Mouse (Mus musculus): ENCODE measurements around the gene Dhx58. TPM values are rescaled to one million over a fixed set of nuclear protein-coding genes. Genes with fewer than 3 reads are reported as not detected.
A peak's percentile ranks its signal among the peaks of the same experiment; 100 is the strongest.

Gene Dhx58
- polyA plus RNA-seq, 1 experiment: 0.40 TPM

DNA sequence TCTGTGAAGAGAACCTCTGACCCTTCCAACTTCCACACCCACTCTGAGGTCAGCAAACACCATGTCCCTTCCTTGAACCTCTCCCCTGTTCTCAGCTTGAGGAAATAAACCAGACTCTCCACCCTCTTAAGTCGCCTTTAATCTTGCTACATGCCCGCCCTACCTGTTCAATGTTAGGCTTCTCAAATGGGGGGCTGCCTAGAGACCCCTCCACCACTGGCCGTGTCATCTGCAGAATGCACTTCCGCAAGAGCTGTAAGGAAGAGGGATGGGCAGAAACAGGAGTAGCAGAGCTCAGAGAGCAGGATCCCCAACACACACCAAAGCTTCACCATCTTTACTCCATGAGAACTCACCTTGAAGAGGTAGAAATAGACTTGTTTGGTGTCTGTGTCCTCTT is 6.9 kb upstream of the Dhx58 start:
- Histone ChIP-seq H3ac (ENCODE audit: control insufficient read depth, insufficient read length) (no peak overlapping the region), H3K36me3 (ENCODE audit: control insufficient read depth, insufficient read depth) (peaks cover 19% of the 10 kb centered on the region)

GRCm38 (mm10) chr11:100710528-100710927 is 6.5 kb upstream of the Dhx58 start:
- TF ChIP-seq TCF3 (IDR thresholded peaks at IDR 0.05; ENCODE audit: insufficient read length, low read depth) (no peak), E2F4 (IDR thresholded peaks at IDR 0.05; ENCODE audit: insufficient read depth) (no peak), TCF12 (IDR thresholded peaks at IDR 0.05; ENCODE audit: insufficient read depth, poor library complexity, severe bottlenecking) (no peak), MYOG (IDR thresholded peaks at IDR 0.05; ENCODE audit: control insufficient read depth in 1 of 3, insufficient read depth in 1 of 3, insufficient read length in 2 of 3, low read depth in 2 of 3) (no peak), SRF (IDR thresholded peaks at IDR 0.05; ENCODE audit: control insufficient read depth, insufficient read length, low read depth) (no peak), MYOD1 (IDR thresholded peaks at IDR 0.05; ENCODE audit: control insufficient read depth in 1 of 3, insufficient read length in 2 of 3, low read depth in 2 of 3) (no peak), POLR2A (IDR thresholded peaks at IDR 0.05; ENCODE audit: insufficient read length, low read depth) (no peak), REST (IDR thresholded peaks at IDR 0.05; ENCODE audit: insufficient read depth, insufficient read length) (no peak), MAX (IDR thresholded peaks at IDR 0.05; ENCODE audit: low read depth) (no peak), CEBPB (IDR thresholded peaks at IDR 0.05; ENCODE audit: insufficient read depth, poor library complexity, severe bottlenecking) (no peak), POLR2AphosphoS2 (IDR thresholded peaks at IDR 0.05; ENCODE audit: insufficient read length, low read depth) (no peak)
- no peaks in the 10 kb centered on the region for H3K27me3 ChIP-seq (ENCODE audit: control insufficient read depth, insufficient read depth, insufficient read length)
- no peaks in the 10 kb centered on the region for H3K79me2 ChIP-seq (ENCODE audit: control insufficient read depth, insufficient read depth)
- no peak overlapping the region for H3ac ChIP-seq (ENCODE audit: control insufficient read depth, insufficient read length)
- no peak overlapping the region for H3K4me2 ChIP-seq (ENCODE audit: low read depth)
- H3K36me3 ChIP-seq (ENCODE audit: control insufficient read depth, insufficient read depth): peaks cover 18% of the 10 kb centered on the region
- no peak overlapping the region for H3K4me3 ChIP-seq

More for the DNA sequence above, 6.9 kb upstream of the Dhx58 start:
- TF ChIP-seq MAX (IDR thresholded peaks at IDR 0.05; ENCODE audit: low read depth): no peak
- TF ChIP-seq MYOG (IDR thresholded peaks at IDR 0.05; ENCODE audit: control insufficient read depth in 1 of 3, insufficient read depth in 1 of 3, insufficient read length in 2 of 3, low read depth in 2 of 3): no peak
- no peak for TF ChIP-seq MYOD1 (IDR thresholded peaks at IDR 0.05; ENCODE audit: control insufficient read depth in 1 of 3, insufficient read length in 2 of 3, low read depth in 2 of 3)
- no peak for TF ChIP-seq CEBPB (IDR thresholded peaks at IDR 0.05; ENCODE audit: insufficient read depth, poor library complexity, severe bottlenecking)
- TF ChIP-seq USF1 (IDR thresholded peaks at IDR 0.05; ENCODE audit: low read depth): no peak
- no peak for TF ChIP-seq POLR2AphosphoS2 (IDR thresholded peaks at IDR 0.05; ENCODE audit: insufficient read length, low read depth)
- no peak for TF ChIP-seq E2F4 (IDR thresholded peaks at IDR 0.05; ENCODE audit: insufficient read depth)
- TF ChIP-seq REST (IDR thresholded peaks at IDR 0.05; ENCODE audit: insufficient read depth, insufficient read length): no peak
- TF ChIP-seq SRF (IDR thresholded peaks at IDR 0.05; ENCODE audit: control insufficient read depth, insufficient read length, low read depth): no peak
- no peak for TF ChIP-seq TCF12 (IDR thresholded peaks at IDR 0.05; ENCODE audit: insufficient read depth, poor library complexity, severe bottlenecking)
- TF ChIP-seq POLR2A (IDR thresholded peaks at IDR 0.05; ENCODE audit: insufficient read length, low read depth): no peak
- TF ChIP-seq TCF3 (IDR thresholded peaks at IDR 0.05; ENCODE audit: insufficient read length, low read depth): no peak
- Histone ChIP-seq H3K4me3 (peak overlapping the region; percentile 39), H3K27me3 (ENCODE audit: control insufficient read depth, insufficient read depth, insufficient read length) (no peaks in the 10 kb centered on the region), H3K79me2 (ENCODE audit: control insufficient read depth, insufficient read depth) (no peaks in the 10 kb centered on the region), H3K4me2 (ENCODE audit: low read depth) (no peak overlapping the region)

- peaks cover 16% of the 10 kb centered on the region for H3K36me3 ChIP-seq (ENCODE audit: control insufficient read depth, insufficient read depth)
- no peak overlapping the region for H3K4me3 ChIP-seq
- no peak overlapping the region for H3K4me2 ChIP-seq (ENCODE audit: low read depth)
- TF ChIP-seq MYOD1 (IDR thresholded peaks at IDR 0.05; ENCODE audit: control insufficient read depth in 1 of 3, insufficient read length in 2 of 3, low read depth in 2 of 3) (no peak), SRF (IDR thresholded peaks at IDR 0.05; ENCODE audit: control insufficient read depth, insufficient read length, low read depth) (no peak), POLR2AphosphoS2 (IDR thresholded peaks at IDR 0.05; ENCODE audit: insufficient read length, low read depth) (no peak), REST (IDR thresholded peaks at IDR 0.05; ENCODE audit: insufficient read depth, insufficient read length) (no peak), TCF12 (IDR thresholded peaks at IDR 0.05; ENCODE audit: insufficient read depth, poor library complexity, severe bottlenecking) (no peak), POLR2A (IDR thresholded peaks at IDR 0.05; ENCODE audit: insufficient read length, low read depth) (no peak), CEBPB (IDR thresholded peaks at IDR 0.05; ENCODE audit: insufficient read depth, poor library complexity, severe bottlenecking) (no peak)
- no peaks in the 10 kb centered on the region for H3K79me2 ChIP-seq (ENCODE audit: control insufficient read depth, insufficient read depth)
- H3ac ChIP-seq (ENCODE audit: control insufficient read depth, insufficient read length): no peak overlapping the region
- no peaks in the 10 kb centered on the region for H3K27me3 ChIP-seq (ENCODE audit: control insufficient read depth, insufficient read depth, insufficient read length)
These were observed 5.2 kb upstream of the Dhx58 start for GRCm38 (mm10) chr11:100709201-100709810.

DNA sequence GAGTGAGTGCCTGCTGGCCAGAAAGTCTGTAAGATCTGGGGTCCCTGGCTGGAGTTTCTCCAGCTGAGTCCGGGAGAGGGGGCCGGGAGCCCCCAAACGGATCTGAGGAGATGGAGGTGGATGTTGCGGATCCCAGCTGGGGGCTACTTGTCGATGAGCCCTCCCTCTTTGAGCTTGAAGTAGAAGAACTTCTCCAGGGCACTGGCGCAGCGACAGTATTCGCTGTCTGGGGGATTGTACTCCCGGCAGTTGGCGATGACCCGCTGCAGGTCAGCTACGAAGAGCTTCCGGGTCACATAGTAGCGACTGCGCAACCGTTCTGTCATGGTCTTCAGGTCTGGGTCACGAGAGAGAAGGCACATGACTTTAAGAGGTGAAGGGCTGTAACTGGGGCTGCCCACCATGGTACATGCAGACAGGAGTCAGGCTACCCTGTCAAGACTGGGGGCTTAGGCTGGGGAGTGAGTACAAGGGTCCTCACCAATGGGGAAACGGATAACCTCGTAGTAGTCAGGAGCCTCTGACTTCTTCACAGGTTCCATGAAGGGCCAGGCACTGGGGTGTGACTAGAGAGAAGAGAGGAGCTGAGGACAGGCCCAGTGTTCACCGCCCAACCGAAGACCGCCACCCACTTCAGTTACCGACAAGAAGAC is 1.1 kb upstream of the Dhx58 start:
- TF ChIP-seq POLR2AphosphoS2 (IDR thresholded peaks at IDR 0.05; ENCODE audit: insufficient read length, low read depth) (no peak), MAX (IDR thresholded peaks at IDR 0.05; ENCODE audit: low read depth) (no peak), USF1 (IDR thresholded peaks at IDR 0.05; ENCODE audit: low read depth) (no peak), E2F4 (IDR thresholded peaks at IDR 0.05; ENCODE audit: insufficient read depth) (no peak), MYOG (IDR thresholded peaks at IDR 0.05; ENCODE audit: control insufficient read depth in 1 of 3, insufficient read depth in 1 of 3, insufficient read length in 2 of 3, low read depth in 2 of 3) (no peak), CEBPB (IDR thresholded peaks at IDR 0.05; ENCODE audit: insufficient read depth, poor library complexity, severe bottlenecking) (no peak), TCF12 (IDR thresholded peaks at IDR 0.05; ENCODE audit: insufficient read depth, poor library complexity, severe bottlenecking) (no peak), TCF3 (IDR thresholded peaks at IDR 0.05; ENCODE audit: insufficient read length, low read depth) (no peak), POLR2A (IDR thresholded peaks at IDR 0.05; ENCODE audit: insufficient read length, low read depth) (no peak), MYOD1 (IDR thresholded peaks at IDR 0.05; ENCODE audit: control insufficient read depth in 1 of 3, insufficient read length in 2 of 3, low read depth in 2 of 3) (no peak), REST (IDR thresholded peaks at IDR 0.05; ENCODE audit: insufficient read depth, insufficient read length) (no peak), SRF (IDR thresholded peaks at IDR 0.05; ENCODE audit: control insufficient read depth, insufficient read length, low read depth) (no peak)
- Histone ChIP-seq H3K27me3 (ENCODE audit: control insufficient read depth, insufficient read depth, insufficient read length) (no peaks in the 10 kb centered on the region), H3K4me2 (ENCODE audit: low read depth) (no peak overlapping the region), H3ac (ENCODE audit: control insufficient read depth, insufficient read length) (no peak overlapping the region), H3K79me2 (ENCODE audit: control insufficient read depth, insufficient read depth) (no peaks in the 10 kb centered on the region), H3K36me3 (ENCODE audit: control insufficient read depth, insufficient read depth) (peaks cover 16% of the 10 kb centered on the region), H3K4me3 (no peak overlapping the region)
